Mouse (Mus musculus): ENCODE measurements around the gene Taf1d.
"Not testable (repeated sequence)": the region's sequence is repeated elsewhere in the genome, so short reads cannot be mapped to it uniquely, and the experiment has no call there.

Taf1d gene

DNA sequence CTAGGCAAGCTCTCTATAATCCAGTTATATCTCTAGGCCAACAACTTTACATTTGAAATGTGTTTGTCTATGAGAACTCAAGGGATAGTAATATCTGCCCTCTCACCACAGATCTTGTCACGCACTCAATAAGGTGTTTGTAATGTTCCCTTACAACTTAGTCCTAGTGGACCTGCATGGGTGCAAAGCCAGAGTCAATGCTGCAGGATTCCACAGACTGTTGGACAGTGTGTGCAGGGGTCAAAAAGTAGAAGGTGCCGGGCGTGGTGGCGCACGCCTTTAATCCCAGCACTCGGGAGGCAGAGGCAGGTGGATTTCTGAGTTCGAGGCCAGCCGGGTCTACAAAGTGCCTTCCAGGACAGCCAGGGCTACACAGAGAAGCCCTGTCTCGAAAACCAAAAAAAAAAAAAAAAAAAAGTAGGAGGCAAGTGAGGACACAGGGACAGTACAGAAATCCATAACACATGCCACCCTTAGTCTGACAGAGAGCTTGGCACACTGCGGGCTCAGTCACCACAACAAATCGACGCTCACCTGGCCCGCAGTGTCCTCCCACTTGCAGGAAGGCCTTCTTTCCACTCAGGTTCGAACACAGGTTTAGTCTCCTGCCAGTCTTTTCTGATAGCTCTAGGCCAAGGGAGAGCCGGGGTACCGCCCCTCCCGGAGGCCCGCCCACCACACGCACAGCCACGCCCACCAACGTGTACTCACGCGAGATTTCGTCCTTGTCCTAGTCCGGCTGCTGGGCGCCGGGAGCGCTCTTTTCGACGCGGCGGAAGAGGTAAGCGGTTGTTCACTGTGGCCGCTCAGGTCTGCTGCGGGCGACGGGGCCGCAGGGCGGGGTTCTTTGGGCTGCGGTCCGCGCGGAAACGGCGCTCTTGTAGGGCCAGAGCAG is at the start of gene Taf1d:
Gene Taf1d (plus strand): TSS at position 712 of the 895 bp plus-strand sequence.
- peak; percentile 98 for DNase-seq (ENCODE audit: low read depth)

DNA sequence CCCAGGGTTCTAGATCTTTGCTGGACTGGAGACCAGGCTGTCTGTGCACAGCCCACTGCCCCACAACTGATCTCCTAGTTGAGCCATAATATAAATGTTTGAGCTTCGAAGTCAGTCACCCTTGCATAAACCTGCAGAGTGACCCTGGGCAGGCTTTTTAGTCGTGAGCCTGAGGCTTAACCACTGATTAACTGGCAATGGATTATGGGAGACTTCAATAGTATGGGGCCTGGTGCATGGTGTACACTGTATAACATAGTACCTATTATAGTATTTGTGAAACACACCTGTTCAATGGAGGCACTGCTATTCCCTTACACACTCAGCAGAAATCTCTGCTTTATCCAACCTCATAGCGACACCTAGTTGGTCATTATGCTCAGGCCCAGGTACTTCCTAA is 49.8 kb upstream of the Taf1d start:
- DNase-seq (ENCODE audit: low read depth): no peak

DNA sequence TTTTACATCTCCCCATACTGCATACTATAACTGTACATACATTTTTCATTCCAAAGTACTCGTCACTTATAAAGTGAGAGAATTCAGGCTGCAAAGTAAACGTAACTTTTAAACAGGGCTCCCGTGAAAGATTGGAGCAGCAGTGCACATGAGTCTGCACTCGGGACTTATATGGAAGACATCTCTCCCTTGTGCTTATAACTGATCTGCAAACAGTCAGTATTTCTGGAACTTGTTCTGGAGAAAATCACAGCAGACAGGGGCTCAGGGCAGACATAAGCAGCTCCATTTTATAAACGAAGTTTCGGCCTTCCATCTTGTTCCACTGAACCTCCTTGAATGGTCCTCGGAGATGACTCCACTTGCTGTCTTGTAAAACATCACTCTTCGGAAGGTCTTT is 44.0 kb upstream of the Taf1d start:
- no peak for DNase-seq (ENCODE audit: low read depth)

DNA sequence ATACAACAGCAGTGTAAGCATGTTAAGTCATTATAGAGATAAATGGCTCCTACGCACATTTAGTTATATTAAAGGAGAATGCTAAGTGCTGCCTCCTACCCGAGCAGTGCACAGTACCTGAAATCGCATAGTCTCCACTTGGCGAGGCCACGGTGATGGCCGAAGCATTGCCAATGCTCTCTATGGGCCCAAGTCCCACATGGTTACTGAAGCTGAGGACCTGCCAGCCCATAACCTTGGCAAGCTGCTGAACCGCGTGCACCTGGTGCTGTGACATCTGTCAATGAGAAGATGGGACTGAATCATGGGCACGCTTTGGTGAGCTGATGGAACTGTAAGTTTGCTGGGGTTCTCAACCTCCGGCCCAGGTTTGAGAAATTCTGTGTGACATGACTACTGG is 42.5 kb upstream of the Taf1d start:
- DNase-seq (ENCODE audit: low read depth): no peak

DNA sequence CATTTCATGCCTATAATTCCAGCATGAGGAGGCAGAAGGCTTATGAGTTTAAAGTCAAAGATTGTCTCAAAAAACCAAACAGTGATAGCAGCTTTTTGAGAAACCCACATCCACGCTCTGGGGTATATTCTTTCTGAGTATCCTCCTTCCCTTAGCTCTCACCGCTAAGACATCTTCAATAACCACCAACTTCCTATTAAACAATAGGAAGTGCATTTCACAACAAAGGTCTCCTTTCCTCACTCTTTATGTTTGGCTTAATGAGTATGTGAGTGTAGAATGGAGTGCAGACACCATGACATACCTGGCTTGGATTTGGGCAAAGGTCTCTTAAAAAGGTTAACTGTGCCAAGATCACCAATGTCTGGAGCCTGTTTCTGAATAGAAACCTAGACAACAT is 32.0 kb upstream of the Taf1d start:
- DNase-seq (ENCODE audit: low read depth): no peak

DNA sequence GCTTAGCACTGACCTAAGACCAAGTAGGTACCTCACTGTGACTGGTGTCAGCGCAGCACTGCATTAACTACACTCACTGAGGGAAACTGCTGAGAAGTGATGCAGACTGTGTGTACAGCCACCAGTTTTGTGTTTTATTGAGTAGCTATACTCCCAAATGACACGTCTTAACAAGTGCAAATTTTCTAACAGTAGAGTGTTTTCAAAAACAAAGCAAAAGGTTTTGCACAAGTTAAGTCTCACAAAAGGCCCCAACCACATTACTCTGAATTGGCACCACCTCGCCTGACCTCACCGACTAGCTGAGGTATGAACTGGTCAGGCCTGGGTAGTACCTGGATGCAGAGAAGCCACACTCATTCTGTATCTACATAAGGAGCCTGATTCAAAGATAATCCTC is 29.2 kb upstream of the Taf1d start:
- DNase-seq (ENCODE audit: low read depth): no peak

DNA sequence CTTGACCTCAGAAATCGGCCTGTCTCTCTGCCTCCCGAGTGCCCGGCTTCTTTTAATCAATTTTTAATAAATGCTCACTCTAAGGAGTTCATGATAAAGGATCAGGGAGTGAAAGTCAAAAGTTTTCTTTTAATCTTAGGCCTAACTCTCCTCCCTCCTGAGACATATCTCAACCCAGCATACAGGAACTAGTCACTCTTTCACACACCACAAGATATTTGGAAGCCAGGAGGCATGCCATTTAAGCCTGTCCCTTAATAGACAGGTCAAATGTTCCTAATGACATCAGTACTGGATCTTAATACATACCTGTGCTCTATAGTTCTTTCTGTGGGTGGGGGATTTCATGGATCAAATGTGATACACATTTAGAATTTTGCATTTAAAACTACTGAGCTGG is 27.7 kb upstream of the Taf1d start:
- DNase-seq (ENCODE audit: low read depth): no peak

DNA sequence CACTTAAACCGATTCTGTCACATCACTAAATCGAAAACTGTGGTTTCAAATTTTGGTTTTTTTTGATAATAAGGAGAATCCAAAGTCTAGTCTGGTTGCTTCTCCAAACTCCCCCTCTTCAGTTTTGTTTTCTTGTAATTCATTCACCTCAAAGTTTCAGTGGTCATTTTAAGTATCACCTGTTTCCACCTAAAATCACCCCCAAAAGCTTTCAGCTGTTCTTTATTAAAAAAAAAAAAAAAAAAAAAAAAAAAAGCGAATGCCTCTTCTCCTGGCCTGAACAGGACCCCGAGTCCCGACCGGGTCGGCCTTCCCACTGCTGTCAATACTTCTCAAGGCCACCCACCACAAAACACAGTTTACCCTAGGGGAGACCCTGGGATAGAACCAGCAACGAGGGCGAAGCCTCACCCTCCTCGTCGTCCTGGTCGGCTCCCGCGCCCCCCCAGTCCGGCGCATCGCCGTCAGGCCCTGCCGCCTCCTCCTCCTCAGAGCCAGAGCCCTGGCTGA is 26.8 kb upstream of the Taf1d start:
- DNase-seq (ENCODE audit: low read depth): no peak

DNA sequence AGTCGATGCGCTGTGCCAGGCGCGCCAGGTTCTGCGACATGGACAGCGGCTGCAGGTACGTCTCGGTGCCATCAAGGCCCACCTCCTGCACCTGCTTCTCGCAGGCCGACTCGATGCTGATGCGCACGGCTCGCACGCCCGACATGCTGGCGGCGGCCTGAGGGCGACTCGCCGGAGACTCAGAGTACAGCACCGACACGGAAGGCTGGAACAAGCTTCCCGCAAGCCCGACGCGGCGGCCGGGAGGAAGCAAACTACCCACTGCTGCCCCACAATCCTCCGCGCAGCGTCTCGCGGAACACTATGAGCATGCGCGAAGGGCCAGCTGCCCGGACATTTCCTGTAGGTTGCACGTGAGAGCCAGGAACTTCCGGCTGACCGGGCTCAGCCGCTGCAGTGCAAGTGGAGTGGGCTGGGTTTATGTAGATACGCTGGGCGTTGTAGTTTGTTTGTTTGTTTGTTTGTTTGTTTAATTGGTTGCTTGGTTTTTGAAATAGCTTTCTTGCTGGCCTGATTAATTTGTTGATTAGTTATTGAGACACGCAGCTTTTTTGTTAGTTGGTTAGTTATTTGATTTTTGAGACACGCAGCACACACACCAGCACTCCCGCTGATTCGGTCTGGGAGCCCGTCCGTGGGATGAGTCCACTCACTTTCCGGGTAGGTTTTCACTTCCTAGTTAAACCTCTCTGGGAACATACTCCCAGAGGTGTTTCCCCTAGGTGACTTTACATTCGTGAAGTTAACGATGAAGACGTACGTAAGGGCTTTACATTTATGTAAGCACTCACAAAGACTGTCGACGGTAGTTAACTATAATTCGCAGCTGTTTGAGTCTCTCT is 26.1 kb upstream of the Taf1d start, which contains the start of gene Med17:
Gene Med17 (minus strand): TSS at position 283 of the 842 bp plus-strand sequence.
- peak; percentile 94 for DNase-seq (ENCODE audit: low read depth)

DNA sequence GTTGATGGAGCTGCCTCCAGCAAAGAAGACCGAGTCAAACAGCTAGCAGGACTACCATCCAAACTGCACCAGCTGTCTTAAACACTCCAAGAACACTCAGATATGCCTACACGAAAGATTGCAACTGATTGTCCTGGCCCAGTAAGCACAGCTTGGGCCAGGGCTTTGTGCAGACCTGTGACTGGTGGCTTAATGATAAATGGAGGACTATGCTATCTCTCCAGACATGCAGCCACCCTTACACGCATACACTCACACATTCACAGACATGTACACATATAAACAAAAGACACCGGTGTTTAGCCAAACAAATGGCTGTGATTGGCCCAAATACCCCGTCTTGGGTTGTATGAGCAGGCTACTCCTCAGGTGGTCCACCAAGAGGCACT is 25.5 kb upstream of the Taf1d start:
- DNase-seq (ENCODE audit: low read depth): no peak

DNA sequence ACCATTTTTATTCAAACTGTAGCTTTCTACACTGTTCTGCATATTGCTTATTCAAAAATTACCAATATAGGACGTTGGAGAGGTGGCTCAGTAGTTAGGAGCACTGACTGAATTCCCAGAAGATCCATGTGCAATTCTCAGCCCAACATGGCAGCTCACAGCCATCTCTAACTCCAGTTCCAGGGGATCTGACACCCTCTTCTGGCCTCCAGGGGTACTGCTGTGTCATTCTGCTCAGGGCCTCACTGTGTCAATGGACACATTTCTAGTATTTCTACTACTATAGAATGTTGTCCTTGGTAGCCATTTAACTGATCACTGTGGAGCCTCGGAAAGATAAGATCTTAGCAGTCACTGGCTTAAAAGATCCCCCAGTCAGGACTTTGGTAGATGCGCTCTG is 20.6 kb upstream of the Taf1d start:
- peak; percentile 34 for DNase-seq (ENCODE audit: low read depth)

DNA sequence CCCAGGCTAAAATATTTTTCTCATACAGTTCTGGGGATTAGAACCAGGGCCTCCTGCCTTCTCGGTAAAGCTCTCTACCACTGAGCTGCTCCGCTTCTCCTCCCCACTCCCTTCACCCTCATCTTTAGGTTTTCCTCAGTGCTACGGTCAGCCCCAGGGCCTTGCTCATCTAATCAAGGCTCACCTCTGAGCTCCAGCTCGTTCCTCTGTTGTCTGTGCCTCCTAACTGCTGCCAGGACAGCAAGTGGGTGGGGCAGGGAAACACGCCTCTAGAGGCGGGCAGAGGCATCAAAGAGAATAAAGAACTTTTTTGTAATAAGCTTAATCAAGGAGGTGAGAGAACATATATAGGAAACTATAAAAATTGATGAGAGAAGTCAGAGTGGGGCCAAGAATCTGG is 18.2 kb upstream of the Taf1d start:
- no peak for DNase-seq (ENCODE audit: low read depth)

DNA sequence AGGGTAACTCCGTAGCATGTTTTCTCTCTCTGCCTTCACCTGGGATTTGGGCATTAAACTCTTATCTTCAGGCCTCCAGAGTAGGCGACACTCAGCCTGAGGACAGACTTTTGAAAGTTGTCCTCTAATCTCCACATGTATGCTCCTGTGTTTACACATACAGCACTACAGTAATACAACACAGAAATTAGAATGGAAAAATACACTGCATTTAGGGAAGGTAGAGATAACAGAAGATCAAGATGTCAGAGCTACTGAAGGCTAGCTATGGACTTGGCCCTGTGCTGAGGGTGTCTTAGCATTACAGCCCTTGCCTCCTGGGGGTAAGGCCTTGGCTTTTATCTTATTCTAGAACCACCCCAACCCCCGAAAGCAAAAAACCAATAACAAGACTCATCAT is 17.6 kb upstream of the Taf1d start:
- DNase-seq (ENCODE audit: low read depth): no peak

DNA sequence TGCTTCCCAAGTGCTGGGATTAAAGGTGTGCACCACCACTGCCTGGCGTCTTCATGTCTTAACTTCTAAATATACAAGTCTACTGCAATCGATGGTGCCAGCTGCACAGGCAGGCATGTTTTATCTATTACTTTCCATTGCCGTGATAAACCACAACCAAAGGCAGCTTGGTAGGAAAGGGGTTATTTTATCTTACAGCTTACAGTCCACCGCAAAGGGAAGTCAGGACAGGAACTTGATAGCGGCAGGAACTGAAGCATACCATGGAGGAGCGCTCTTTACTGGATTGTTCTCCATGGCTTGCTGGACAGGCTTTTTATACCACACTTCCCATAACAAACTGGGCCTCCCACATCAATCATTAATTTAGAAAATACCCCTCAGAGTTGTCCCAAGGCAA is 16.8 kb upstream of the Taf1d start:
- DNase-seq (ENCODE audit: low read depth): no peak

DNA sequence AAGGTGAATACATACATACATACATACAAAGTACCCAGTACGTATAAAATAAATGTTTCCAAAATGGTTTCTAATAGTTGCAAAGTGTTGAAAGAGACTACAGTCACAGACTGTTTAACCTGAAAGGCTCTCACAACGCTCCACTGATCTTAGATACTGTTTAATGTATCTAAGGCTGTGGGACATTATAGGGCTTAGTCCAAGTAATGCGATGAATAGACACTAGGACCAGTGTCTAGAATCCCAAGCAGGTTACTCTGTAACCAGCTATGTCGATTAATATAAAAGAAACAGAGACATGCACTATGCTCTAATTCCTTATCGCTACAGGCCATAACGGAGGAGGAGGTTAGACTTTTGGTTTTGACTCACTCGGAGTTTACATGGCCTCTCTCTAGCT is 8.9 kb upstream of the Taf1d start:
- DNase-seq (ENCODE audit: low read depth): no peak

DNA sequence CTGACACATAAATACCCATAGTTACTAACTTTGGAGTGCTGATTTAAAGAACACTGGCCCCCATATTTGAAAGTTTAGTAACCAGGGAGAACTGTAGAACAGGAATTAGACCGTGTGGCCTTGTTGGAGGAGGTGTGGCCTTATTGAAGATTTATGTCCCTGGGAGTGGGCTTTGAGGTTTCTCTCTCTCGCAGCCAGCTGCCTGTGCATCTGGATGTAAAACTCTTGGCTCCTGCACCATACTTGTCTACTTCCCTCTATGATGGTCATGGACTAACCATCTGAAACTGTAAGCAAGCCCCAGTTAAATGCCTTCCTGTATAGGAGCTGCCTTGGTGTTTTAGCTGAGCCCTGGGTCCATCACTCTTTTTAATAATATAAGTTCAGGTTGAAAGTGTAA is 7.6 kb upstream of the Taf1d start:
- no peak for DNase-seq (ENCODE audit: low read depth)

DNA sequence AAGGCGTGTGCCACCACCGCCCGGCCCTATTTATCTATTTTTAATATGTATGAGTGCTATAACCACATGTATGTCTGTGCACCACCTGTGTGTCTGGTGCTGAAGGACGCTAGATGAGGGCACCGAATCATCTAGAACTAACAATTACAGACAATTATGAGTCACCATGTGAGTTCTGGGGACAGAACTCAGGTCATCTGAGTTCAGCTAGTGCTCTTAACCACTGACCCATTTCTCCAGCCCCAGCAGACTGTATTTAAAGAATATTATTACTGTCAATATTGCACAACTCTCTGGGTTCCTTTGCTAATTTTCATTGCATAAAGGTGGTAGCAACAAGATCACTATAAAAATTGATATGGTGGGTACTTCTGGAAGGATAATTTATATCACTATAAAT is 6.0 kb upstream of the Taf1d start:
- no peak for DNase-seq (ENCODE audit: low read depth)

DNA sequence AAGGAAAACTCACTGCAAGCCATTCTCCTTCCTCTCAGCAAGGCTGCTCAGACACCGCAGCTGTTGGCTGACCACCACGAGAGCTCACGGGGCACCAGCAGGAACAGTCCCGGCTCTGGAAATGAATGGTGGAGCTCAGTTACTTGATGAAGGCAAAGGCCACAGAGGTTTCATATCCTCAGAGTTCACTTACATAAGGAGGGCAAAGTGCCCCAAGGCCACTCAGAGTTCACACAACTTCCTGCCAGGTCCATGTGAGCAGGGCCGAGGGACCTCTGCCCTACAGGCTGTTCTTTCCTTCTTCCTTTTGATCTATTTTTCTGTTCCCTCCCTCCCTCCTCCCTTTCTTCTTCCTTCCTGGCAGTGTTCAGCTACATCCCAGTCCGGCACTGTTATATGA is 4.6 kb upstream of the Taf1d start:
- no peak for DNase-seq (ENCODE audit: low read depth)

DNA sequence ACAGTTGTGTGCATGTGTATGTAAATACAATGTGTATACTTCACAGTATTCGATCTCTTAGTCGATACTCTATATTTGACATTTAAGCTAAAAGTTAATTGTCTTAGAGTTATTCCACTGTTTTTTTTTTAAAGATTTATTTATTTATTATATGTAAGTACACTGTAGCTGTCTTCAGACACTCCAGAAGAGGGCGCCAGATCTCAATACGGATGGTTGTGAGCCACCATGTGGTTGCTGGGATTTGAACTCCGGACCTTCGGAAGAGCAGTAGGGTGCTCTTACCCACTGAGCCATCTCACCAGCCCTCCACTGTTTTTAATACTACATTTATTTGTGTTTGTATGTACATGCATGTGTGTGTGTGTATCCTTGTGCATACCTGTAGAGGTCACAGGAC is 4.0 kb upstream of the Taf1d start:
- not testable (repeated sequence) for DNase-seq (ENCODE audit: low read depth)

DNA sequence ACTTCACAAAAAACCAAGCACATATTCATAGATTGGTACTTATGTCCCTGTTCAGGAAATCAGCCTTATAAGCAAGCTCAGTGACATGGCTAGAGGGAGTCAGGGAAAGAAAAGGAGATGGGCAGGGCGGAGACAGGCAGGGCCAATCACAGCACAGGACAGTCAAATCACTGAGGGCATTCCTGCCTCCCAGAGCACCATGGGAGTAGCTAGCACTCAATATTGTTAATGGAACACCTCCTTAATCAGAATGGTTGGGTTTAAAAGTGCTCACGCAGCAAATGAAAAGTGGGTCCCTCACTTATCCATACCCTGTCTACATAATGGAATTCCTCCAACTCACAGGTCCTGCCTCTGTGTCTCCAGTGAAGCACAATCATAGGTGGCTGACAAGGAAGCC is 3.1 kb upstream of the Taf1d start:
- no peak for DNase-seq (ENCODE audit: low read depth)

DNA sequence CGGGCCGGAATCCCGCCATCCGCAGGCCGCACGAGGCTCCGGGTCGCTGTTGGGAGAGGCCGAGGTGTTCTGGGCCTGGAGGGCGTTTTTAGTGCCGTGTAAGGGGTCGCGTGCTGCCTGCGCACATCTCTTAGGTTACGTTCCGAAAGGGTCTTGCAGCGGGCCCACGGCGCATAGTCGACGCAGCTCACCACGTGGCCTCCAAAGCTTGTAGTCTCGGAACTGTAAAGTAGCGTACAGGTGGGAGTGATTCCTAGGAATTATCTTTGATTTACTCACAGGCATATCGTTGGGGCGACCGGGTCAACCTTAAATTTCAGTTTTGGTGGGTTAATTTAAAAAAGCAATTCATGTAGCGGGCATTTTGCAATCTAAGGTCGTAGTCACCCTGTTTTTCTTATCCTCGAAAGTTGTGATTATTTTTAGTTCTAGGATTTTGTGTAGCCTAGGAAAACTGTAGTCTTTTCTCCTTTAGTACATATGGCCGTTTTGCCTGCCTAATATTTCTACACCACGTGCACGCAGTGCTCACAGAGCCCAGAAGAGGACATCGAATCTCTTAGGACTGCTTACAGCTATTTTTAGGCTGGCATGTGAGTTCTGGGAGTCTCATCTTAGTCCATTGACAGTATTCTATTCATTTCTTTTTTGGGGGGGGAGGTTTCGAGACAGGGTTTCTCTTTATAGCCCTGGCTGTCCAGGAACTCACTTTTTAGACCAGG is 545 bp downstream of the Taf1d start, which contains the start of gene 4931406C07Rik:
Gene 4931406C07Rik (minus strand): TSS at position 51 of the 722 bp plus-strand sequence.
- peak; percentile 40 for DNase-seq (ENCODE audit: low read depth)

DNA sequence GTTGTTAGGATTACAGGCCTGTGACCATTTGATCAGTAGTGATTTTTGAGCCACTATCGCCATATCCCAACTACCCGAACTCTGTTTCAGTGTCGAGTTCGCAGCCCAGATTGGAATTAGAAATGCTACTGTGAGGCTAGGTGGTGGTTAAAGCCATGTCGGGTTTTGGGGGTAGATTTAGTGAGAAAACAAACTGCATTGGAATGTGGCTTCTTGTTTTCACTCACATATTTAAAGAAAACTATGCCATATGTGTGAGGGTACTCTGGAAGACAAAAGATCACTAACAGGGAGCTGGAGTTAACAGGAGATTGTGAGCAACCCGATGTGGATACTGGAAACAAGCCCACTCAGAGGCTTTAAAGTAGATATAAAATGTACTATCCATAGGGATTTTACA is 1.2 kb downstream of the Taf1d start:
- DNase-seq (ENCODE audit: low read depth): peak; percentile 26
